Mouse (Mus musculus): Measurements from ENCODE around the gene Blzf1.

The Blzf1 gene

DNA sequence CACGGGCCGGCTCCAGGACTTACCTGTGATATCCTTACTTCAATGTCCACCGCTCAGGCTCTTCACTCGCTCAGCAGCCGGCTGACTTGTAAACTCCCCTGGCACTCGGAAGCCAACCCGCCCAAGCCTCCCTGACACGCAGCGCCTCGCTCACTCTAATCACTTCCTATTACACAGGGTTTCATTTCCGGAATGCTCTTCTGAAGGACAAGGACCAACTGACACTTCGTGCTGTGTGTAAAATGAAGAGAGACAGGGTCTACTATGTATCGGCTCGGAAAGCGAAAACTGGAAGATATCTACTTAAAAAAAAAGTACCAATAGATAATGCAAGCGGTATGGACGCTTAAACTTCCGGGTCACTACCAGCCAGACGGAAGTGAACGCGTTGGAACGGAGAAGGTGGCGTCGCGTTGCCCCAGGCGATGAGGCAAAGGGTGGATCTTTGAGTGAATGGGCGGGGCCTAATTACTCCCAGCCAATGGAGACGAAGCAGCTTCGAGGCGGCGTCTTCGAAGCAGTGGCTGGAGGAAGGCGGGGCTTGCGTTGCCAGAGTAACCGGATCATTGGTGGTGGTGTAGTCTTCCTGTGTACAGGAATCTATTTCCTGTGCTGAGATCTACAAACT is at the start of gene Blzf1:
Gene Blzf1 (minus strand): TSS at position 366 of the 628 bp plus-strand sequence.
- in situ Hi-C loops (cut with MboI): no loop called here

DNA sequence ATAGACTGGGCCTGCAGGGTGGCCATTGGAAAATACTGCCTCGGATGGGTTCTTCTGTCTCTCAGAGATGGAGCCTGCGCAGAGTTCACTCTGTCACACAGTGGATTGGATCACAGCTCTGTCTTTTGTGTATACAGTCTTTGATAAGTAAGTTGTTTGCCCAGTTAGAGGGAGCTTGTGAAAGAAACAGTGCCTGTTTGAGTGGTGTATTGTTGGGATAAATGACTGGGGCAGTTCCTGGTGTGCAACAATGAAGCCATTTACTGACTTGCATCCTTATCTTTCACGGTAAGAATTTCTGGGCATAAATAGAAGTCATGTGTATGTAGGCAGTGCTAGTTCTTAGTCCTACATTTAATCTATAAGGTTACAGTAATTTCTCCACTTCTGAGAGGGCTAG is 46.2 kb upstream of the Blzf1 start:
- in situ Hi-C loops (cut with MboI): no loop called here

DNA sequence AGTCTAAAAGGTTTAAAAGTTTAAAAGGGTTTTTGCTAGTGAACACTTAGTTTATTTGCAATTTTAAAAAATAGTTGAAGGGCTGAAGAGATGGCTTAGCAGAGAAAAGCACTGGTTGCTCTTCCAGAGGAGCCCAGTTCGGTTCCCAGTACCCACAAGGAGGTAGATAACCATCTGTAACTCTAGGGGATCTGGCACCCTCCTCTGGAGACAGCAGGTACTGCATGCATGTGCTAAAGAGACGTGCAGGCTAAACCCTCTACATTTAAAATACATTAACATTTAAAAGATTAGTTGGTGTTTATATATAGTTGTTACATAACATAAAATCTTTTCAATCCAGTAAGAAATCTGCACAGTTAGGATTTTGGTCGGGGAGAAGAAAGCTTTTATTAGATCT is 34.9 kb upstream of the Blzf1 start:
- in situ Hi-C loops (cut with MboI): no loop called here

DNA sequence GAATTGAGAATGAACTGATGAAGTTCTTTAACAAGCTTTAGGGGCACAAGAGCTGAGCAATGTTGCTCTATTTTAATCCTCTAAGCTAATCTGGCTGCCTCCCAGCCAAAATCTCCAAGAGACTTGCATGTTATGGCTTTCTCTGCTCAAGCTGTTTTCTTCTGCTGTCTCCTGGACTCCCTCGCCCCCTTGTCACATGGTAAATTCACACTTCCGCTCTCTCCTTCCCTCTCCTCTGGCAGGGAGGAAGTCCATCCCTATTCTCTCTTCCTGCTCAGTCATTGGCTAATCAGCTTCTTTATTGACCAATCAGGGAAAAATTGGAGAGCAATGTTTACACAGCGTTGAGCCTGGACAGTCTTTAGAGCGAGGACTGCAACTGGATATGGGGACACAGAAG is 28.6 kb upstream of the Blzf1 start:
- in situ Hi-C loops (cut with MboI): no loop called here

DNA sequence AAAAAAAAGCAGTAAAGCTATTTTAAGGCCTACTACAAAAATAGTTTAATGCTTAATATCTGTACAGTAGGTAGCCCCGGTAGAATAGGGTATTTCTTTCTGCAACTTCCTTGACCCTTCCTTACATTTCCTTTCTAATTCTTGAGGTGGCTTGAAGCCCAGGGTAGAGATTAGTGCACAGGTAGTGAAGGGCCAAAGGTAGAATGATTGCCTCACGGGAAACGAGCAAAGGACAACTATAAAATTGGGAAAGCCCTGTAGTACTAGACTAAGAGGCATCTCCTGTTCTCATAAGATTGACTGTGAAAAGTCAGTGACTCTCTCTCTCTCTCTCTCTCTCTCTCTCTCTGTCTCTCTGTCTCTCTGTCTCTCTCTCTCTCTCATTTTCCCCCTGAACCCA is 28.1 kb upstream of the Blzf1 start:
- in situ Hi-C loops (cut with MboI): no loop called here

DNA sequence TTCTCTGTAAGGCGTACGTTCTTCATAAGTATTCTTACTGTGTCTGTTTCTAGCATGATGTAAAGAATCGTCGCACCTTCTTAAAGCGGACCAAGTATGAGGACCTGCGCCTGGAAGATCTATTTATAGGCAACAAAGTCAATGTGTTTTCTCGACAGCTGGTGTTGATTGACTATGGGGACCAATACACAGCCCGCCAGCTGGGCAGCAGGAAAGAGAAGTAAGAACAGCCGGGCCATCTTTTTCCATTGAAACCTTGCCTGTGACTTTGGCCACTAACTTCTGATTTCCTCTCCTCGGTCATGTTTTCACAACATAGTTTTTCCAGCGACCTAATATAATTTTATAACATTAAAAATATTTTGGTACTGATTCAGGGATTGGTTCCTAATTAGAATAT is 25.3 kb upstream of the Blzf1 start:
- in situ Hi-C loops (cut with MboI): no loop called here

DNA sequence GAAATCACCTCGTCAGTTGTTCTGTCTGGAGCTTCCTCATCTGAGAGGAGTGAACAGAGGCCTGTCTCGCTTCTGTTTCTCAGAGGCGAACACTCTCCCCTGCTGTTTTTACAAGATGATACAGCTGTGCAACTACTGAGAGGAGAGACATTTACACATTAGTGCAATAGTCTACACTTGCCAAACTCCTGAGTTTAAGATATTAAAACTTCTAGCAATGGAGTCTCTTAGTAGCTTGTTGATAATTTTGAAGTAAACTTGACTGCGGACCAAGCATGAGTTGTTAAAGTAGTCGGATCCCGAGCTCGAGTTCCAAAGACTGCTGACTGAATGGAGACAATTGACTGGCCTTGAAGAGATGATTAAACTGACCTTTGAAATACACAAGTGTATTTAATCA is 20.5 kb upstream of the Blzf1 start:
- in situ Hi-C loops (cut with MboI): no loop called here

DNA sequence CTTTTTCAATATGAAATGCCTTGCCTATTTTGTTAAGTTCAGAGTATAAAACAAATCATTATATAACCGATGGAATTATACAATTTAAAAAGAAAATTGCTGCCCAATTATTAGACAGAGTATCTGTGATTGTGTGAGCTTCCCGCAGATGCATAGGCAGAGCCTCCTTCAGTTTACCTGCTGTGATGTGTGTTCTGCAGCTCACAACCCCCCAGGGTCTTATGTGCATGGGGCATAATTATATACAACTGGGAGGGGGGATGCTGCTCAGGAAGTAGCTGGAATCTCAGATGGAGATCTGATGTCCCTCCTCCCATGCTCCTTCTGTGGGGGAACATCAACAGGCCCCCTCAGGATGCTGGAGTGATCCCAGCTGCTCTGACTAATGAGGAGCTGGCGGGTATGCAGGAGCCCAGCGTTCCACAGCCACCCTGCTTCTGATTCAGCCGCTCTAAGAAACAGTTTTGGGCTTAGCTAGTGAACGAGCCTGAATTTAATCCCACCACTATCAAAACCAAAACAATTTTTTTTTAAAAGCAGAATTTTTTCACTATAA is 19.4 kb upstream of the Blzf1 start:
- in situ Hi-C loops (cut with MboI): no loop called here

DNA sequence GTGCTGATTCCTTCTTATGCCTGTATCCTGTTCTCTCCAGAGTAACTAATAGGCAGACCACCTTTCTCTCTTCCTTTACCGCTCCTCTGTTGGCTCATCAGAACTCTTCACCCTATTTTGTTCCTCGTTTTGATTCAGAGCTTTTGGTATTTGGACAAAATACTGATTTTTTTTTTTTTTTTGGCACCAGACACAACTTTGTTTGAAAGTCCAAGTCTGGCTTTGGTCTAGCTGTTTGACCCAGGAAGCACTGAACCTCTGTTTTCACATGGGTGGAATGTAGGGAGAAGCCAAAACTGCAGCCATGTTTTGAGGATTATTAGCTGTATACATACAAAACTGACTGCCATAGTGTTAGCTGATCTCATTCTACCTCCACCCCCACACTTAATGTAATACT is 17.6 kb upstream of the Blzf1 start:
- in situ Hi-C loops (cut with MboI): no loop called here

DNA sequence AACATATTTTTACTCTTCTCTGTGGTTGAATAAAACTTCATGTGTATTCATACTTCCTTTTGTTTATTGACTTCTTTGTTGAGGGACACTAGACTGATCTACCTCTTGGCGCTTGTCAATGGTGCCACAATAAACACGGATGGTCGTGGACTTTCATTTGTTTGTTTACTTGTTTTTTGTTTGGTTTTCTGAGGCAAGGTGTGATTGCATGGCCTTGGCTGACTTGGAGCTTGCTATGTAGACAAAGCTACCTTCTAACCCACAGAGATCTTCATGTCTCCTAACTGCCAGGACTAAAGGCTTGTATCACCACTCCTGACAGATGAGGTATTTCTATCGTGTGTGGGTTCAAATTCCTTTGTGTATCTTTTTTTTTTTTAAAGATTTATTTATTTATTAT is 16.9 kb upstream of the Blzf1 start:
- in situ Hi-C loops (cut with MboI): no loop called here

DNA sequence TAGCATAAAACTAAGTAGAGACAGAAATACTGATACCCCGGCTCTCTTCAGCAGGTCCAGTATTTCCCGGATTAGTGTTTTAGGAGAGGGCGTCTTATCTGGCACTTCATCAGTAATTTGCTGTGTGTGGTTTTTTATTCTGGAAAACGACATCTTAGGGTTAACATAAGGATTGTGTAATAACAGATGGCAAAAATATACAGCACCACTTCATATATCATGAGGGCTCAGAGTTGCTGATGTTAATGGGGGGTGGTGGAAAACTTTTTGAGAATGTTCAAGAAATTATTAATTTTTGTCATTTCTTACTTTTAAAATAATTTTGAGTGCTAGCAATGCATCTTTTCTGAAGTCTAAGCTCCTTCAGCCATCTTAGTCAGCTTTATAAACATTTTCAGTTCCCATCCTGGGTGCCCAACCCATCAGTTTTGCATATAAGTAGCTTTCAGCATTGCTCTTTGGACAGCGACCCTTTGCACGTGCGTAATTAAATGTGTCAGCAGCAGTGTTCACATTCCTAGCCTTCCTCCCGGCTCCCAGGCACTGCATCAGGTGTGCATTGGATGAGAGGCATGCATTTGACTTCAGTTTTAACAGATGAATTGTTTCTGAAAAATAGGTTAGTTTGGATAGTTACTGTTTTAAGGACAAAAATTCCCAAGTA is 15.8 kb upstream of the Blzf1 start:
- in situ Hi-C loops (cut with MboI): no loop called here

DNA sequence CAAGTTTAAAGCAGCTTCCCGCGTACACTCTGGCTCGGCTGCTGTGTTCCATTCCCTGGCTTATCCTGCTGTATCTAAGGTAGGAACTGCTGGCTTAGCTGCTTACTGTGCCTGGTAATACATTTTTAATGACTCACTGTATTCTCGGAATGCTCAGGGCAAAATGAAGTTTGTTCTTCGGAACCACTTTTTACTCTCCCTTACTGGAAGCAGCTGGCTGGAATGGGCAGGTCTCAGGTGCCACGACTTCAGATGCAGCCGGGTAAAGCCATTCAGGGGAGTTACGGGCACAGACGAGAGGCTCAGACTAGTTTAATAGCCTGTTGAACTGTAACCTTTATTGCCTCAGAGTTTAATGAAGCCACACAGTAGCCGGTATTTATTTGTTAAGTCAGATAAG is 14.1 kb upstream of the Blzf1 start:
- in situ Hi-C loops (cut with MboI): no loop called here

DNA sequence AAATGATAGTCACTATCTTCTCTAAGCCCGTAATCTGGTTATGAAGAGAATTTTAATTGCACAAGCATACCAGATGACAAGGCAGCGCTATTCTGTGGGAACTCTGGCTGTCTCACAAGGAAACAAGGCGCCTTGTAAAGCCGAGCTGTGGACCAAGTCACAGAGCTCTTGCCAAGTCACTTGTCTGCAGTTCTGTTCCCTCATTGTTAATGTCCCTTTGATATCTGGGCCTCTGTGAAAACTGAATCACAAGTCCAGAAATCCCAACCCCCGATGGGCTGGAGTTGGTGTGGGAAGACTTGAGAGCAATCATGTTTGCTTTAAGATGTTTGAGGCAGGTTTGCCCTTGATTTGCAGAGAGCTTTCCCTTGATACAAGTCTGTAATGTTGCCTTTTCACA is 13.4 kb upstream of the Blzf1 start:
- in situ Hi-C loops (cut with MboI): no loop called here

DNA sequence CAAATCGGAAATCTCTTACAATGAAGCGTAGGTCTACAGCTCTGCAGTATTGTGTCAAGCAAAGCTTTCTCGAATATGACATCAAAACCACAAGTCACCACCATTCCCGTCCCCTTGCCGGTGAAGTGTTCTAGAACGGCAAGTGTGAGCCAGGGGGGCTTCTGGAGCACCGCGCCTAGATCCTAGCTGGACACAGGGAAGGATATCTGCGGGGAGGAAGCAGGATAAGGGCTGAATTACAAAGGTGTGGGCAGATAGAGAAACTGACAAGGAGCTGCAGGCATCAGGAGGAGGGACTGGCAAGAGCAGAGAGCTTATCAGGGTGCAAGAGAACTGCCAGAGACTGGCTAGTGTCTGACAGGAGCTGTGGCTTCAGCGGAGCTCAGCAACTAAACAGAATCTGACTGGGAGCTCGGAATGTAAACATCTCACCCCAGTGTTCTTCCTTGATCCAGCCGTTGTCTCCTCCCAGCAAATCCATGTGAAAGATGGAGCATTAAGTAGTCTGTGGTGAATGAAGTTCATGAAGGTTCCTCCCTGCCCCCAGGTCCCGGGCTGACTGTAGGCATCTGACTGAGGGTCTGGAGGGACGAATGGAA is 12.4 kb upstream of the Blzf1 start:
- in situ Hi-C loops (cut with MboI): no loop called here

DNA sequence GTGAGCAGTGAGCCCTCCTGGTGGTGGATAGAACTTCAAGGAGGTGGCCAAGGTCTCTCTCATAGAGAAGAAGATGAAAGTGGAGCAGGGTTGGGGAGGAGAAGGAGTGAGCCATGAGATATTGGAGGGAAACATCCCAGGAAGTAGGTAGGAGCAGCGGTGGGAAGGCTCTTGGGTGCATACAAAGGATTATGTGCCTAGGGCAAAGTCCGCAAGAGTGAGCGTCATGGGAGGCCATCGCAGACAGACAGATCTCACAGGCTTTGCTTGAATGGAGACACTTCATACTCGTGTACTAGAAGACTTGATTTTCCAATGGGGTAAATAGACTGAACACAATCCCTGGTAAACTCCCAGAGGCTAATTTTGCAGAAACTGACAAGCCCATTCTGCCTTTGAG is 11.2 kb upstream of the Blzf1 start:
- in situ Hi-C loops (cut with MboI): no loop called here

DNA sequence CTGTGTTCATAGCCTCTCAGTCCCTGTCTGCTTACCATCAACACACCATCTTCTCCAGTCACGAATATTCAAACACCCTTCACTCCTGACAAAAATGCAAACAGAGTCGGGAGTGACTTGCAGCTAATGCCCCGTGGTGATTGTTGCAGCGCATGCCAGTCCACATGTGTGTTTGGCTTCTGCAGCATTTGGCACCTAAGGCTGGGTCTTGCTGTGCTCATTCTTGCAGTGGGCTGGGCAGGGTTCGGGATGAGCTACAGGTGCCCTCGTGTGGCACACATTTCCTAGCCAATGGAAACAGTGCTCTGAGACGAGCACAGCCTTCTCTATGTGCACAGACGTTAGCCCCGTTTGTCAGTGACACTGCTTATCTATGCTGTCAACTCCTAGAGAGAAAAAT is 10.0 kb upstream of the Blzf1 start:
- in situ Hi-C loops (cut with MboI): no loop called here

DNA sequence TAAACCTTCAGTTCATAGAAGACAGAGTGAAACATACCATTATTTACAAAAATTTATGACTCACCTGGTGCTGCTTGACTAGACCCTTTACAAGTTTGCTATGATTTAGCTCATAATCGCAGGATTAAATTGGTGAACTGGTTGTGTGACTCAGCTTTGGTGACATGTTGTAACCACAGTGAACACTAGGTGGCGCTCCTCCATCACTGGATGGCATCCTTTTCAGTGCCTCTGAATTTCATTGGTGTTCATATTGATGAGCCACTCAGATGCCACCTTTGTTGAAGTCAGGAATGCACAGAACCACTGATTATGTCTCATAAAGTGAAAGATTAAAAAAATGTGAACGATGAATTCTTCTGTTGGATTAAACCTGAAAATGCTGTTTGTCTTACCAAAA is 9.4 kb upstream of the Blzf1 start:
- in situ Hi-C loops (cut with MboI): no loop called here

DNA sequence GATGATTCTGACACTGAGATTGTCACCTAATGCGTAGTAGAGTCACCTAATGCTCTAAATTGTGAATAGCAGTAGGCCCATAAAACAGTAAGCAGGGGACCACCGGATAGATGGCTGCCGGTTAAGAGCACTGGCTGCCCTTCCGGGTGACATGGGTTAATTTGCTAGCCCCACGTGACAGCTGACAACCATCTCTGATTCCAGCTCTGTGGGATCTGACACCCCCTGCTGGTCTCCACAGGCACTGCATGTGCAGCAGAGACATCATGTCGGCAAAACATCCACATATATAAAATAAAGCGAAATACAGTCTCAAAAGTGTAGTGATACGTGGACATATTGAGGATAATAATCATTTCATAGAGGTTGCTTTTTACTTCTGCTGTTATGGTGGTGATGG is 8.0 kb upstream of the Blzf1 start:
- in situ Hi-C loops (cut with MboI): no loop called here

DNA sequence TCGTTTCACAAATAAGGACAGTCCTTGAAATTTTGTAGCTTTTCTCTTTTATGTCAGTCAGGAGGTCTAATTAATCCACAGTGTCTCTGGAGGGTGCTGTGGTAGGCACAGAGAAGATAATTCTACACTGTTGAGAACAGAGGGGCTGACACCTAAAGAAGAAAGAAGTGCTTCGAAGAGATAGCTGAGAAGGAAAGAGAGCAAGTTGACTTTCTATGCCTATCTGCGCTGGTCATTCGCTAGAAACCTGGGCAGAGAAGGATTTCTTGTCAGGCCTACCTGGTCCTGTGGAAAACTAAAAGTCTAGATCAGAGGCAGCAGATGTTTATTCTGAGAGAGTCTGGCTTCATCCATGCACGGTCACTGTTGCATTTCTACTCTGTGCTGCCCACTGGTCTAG is 6.8 kb upstream of the Blzf1 start:
- in situ Hi-C loops (cut with MboI): no loop called here

DNA sequence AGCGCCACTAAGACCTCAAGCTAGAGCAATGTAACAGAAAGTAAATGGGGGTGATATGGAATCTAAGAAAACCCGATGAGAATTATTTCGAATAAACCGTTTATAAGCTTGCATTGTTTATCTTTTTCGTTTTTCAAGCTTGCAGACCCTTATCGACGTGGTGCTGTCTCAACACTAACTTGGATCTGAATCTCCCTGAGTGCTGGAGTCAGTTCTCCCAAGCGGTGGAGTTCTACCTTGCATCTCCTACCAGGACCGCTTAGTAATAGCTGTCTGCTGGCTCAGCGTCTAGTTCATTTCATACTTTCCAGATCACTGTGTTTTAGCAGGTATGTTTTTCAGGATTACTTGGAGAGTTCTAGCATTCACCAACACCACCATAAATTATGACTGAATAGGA is 633 bp upstream of the Blzf1 start:
- in situ Hi-C loops (cut with MboI): no loop called here

DNA sequence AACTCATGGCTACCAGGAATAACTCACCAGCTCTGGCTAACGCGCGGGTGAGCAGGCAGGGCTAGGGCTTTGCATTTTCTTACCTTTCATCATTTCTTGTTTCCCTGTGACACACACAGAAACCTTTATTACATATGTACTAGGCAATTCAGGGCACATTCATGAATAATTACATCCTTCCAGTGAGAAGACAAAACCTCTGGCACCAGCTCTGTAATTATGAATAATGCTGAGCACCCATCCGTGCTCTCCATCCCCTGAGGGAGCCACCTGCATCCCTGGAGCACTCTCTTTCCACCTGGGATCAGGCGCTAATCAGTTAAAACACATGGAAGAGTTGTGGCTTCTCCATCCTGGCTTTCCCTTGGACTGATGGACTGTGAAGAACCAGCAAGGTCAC is 3.5 kb downstream of the Blzf1 start, which contains the start of gene Nme7:
Gene Nme7 (plus strand): TSS at position 301 of the 400 bp plus-strand sequence.
- in situ Hi-C loops (cut with MboI): no loop called here

DNA sequence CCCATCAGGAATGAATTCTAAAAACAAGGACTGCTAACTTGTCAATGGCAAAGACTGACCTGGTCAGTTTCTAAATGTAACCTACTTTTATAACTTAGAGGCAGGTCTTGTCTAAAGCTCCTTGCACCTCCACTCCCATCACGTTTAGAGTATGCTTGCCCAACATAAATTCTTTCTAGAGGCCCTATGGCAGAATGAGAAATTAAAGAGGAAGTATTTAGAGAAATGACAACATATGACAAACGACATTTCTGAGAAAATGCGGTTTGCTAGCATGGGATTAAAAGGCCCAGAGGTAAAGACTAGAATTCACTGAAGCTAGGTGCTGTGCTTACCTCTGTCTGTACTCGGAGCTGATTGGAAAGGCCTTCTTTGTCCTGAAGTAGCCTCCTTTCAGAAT is 5.3 kb downstream of the Blzf1 start:
- in situ Hi-C loops (cut with MboI): no loop called here

DNA sequence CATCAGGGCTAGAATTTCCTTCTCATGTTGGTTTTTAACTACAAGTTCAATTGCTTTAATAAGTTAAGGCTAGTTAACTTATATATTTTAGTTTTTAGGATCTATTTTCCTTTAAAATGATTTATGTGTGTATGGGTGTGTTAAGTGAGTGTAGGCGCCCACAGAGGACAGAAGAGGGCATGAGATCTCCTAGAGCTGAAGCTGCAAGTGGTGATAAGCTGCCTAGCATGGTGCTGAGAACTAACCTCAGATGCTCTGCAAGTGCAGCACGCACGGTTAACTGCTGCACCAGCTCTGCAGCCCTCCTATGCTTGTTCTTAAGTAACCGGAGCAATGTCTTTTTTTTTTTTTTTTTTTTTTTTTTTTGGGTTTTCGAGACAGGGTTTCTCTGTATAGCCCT is 10.8 kb downstream of the Blzf1 start:
- in situ Hi-C loops (cut with MboI): no loop called here

Measured in mature B cell (primary cell).